Mouse (Mus musculus) stomach, postnatal 0 days (tissue): Measurements from ENCODE around the gene Actrt3. TPM values are rescaled to one million over a fixed set of nuclear protein-coding genes. Genes with fewer than 3 reads are reported as not detected.
A peak's percentile ranks its signal among the peaks of the same experiment; 100 is the strongest.

Experiments
- ATAC-seq: fragments of 200-750 bp; cut with Nextera tagmentation; 2 replicates; pipeline ENCODE4 v1.8.0; 2017; ENCODE audit not compliant: low FRiP score, low TSS enrichment
- DNase-seq: peaks from one replicate; pipeline ENCODE4 v3.0.0-alpha.2; 2016; ENCODE audit warnings: low spot score
- H3K27ac ChIP-seq: fragments of 300-500 bp; sonication (generic); replicated peaks from 2 replicates; pipeline ENCODE4 v1.5.1; 2014; ENCODE audit warnings: mild to moderate bottlenecking, control low read depth
- H3K27me3 ChIP-seq: fragments of 300-500 bp; sonication (generic); 2 replicates; pipeline ENCODE4 v1.6.1; 2014; ENCODE audit warnings: low read length; ENCODE audit not compliant: control insufficient read depth, insufficient read depth
- H3K36me3 ChIP-seq: fragments of 300-500 bp; sonication (generic); 2 replicates; pipeline ENCODE4 v1.6.1; 2014; ENCODE audit warnings: low read length, mixed read lengths; ENCODE audit not compliant: control insufficient read depth, insufficient read depth
- H3K4me1 ChIP-seq: fragments of 300-500 bp; sonication (generic); replicated peaks from 2 replicates; pipeline ENCODE4 v1.6.1; 2014; ENCODE audit warnings: antibody characterized with exemption; ENCODE audit not compliant: control insufficient read depth, insufficient read depth
- H3K4me2 ChIP-seq: fragments of 300-500 bp; sonication (generic); replicated peaks from 2 replicates; pipeline ENCODE4 v1.6.1; 2014; ENCODE audit warnings: low read depth, mild to moderate bottlenecking, control low read depth, moderate library complexity
- H3K4me3 ChIP-seq: fragments of 300-500 bp; sonication (generic); 2 replicates; pipeline ENCODE4 v1.5.1; 2014; ENCODE audit warnings: low read depth, low read length, control low read depth
- H3K9ac ChIP-seq: fragments of 300-500 bp; sonication (generic); 2 replicates; pipeline ENCODE4 v1.6.1; 2014; ENCODE audit warnings: mild to moderate bottlenecking, low read length, control low read depth, mixed read lengths
- H3K9me3 ChIP-seq: fragments of 300-500 bp; sonication (generic); 2 replicates; pipeline ENCODE4 v1.6.1; 2016; ENCODE audit warnings: low read length; ENCODE audit not compliant: control insufficient read depth
- CTCF ChIP-seq: IDR thresholded peaks from 2 replicates; pipeline ENCODE4 v1.5.1; 2016; ENCODE audit warnings: antibody characterized with exemption, low read depth, mild to moderate bottlenecking, moderate library complexity
- EP300 ChIP-seq: optimal IDR thresholded peaks from 2 replicates; pipeline ENCODE3; 2016; ENCODE audit warnings: antibody characterized with exemption
- WGBS: fragments of 180-500 bp; shearing (Covaris S2); extraction: QIAGEN DNeasy Blood & Tissue Kit; methylation state at CpG from one replicate; pipeline ENCODE4 v1.1.7; 2014; 5-methylcytosine and 5-hydroxymethylcytosine counted together
- polyA plus RNA-seq: library from polyadenylated mRNA; unstranded; fragments of >200 nt; fragmentation: Nextera tagmentation; extraction: Ambion mirVana; gene quantifications from 2 replicates; pipeline ENCODE4 v1.2.1, GENCODE M21; 2015

The Actrt3 gene
- polyA plus RNA-seq, 1 experiment from 2014 or later = not detected

DNA sequence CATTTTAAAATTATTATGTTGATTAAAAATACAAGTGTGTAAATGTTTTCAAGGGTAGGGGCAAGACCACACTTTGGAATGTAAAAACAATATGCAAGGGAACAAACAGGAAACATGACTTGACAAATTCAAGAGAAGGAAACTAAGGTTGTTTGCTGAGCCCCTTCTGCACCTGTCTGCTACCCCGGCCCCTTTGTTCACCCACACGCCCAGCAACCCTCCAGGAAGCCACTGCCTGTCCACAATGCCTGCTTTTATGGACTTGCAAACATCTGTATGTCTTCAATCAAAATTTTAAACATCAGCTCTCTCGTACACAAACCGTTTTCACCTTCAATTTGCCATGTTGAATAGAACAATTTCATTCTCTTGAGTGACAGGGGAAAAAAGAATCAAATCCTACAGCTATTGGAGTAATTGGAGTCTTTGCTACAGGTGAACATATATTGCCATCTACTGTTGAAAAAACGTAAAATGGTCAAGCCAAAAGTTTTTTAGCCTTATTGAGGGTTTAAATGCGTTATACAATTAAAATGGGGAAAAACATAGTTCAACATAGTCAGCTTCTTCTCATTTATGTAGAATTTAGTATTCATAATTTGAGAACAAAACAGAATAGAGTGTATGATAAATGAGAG, 38.9 kb downstream of the Actrt3 start:
- no peaks in the 10 kb centered on the region for H3K36me3 ChIP-seq
- ATAC-seq (no peak), DNase-seq (no peak)
- TF ChIP-seq CTCF (peak; percentile 78), EP300 (no peak)
- H3K4me3 ChIP-seq = no peak overlapping the region
- no peaks in the 10 kb centered on the region for H3K4me1 ChIP-seq
- no peaks in the 10 kb centered on the region for H3K27me3 ChIP-seq
- H3K4me2 ChIP-seq = no peak overlapping the region
- WGBS = 37% methylated on average over 6 of the region's 6 CpGs
- no peak overlapping the region for H3K27ac ChIP-seq
- no peaks in the 10 kb centered on the region for H3K9me3 ChIP-seq
- H3K9ac ChIP-seq = no peak overlapping the region

DNA sequence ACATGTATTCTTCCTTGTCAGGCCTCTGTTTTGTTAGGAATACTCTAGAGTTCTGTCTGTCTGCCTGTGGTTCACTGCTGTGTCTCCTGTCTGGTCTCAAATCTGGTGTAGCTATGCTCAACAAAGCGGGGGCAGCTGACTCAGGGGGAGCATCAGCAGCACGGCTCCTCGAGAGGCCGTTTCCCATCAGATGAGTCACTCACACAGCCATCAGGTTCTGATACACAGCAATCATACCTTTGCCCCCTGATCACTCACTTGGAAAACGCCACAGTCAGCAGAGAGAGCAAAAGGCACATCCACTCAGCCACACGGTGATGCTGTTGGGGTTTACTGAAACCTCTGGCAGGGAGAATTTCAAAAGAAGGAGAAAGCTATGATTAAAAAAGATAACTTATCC, 46.0 kb downstream of the Actrt3 start:
- ATAC-seq (no peak), DNase-seq (no peak)
- Histone ChIP-seq H3K4me2 (no peak overlapping the region), H3K4me3 (no peak overlapping the region), H3K4me1 (no peaks in the 10 kb centered on the region), H3K27ac (no peak overlapping the region), H3K9ac (no peak overlapping the region), H3K27me3 (no peaks in the 10 kb centered on the region), H3K9me3 (no peaks in the 10 kb centered on the region), H3K36me3 (no peaks in the 10 kb centered on the region)
- TF ChIP-seq CTCF = no peak
- no peak for TF ChIP-seq EP300
- 63% methylated on average over 6 of the region's 6 CpGs for WGBS

DNA sequence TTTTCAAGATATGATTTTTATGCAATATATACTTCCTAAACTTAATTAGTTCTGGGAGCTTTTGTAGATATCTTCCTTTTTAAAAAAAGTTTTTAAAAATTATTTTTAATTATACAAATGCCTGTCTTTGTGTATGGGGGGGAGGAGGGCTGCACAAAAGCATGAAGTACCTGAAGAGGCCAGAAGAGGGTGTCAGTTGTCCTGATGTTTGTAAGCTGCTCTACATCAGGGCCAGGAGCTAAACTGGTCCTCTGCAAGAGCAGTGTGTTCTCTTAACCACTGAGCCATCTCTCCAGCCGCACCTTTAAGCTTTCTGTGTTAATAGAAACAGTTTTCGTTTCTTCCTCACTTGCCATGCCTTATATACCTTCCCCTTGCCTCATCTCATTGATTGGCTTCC, 49.5 kb downstream of the Actrt3 start:
- Histone ChIP-seq H3K9ac (no peak overlapping the region), H3K36me3 (no peaks in the 10 kb centered on the region), H3K4me3 (no peak overlapping the region), H3K27me3 (no peaks in the 10 kb centered on the region), H3K4me2 (no peak overlapping the region), H3K4me1 (no peaks in the 10 kb centered on the region), H3K27ac (no peak overlapping the region), H3K9me3 (no peaks in the 10 kb centered on the region)
- TF ChIP-seq CTCF (peak; percentile 50), EP300 (no peak)
- DNase-seq (no peak), ATAC-seq (no peak)
- WGBS = 64% methylated on average over 2 of the region's 2 CpGs

DNA sequence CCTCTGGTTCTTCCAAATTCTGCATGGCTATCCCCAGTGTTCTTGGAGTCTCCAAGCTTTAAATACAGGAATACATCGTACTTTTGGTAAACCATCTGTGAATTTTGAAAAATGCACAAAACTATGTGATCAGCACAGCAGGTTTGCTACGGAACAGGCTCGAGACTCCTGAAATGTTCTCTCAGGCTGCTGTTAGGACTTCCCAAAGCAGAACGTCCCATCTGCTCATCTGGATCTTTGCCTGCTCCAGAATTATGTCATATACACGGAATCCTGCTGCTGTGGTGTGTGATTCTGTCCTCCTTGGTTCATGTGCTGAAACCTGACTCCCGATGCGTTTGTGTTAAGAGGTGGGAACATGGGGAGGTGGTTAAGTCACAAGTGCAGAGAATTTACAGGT, 50.8 kb downstream of the Actrt3 start:
- 37% methylated on average over 7 of the region's 7 CpGs for WGBS
- TF ChIP-seq CTCF = no peak
- TF ChIP-seq EP300 = no peak
- no peak for ATAC-seq

DNA sequence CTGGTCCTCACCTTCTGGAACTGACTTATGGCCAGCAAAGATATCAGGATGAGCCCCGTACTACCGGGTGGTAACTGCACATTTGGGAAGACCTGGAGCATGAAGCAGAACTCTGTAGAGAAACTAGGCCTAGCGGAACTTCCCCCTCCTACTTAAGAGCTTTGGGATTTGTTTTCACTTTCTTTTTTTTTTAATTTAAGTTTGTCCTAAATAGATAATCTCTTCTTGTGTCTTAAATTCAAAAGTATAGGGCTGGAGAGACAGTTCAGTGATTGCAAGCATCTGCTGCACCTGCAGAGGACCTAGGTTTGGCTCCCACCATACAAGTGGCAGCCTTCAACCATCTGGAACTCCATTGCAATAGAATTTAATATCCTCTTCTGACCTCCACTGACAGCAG, 51.8 kb downstream of the Actrt3 start, which contains the start of gene Mecom:
TSS of gene Mecom (minus strand) at position 101 of the 400 bp plus-strand sequence.
- Histone ChIP-seq H3K9me3 (no peaks in the 10 kb centered on the region), H3K9ac (no peak within 1 kb of the TSS), H3K4me2 (peak within 1 kb of the TSS; percentile 15; the same call in 1 of the 2 replicates), H3K27me3 (no peaks in the 10 kb centered on the region), H3K36me3 (no peaks in the 10 kb centered on the region), H3K27ac (no peak within 1 kb of the TSS), H3K4me3 (no peak within 1 kb of the TSS), H3K4me1 (no peaks in the 10 kb centered on the region)
- DNase-seq (no peak), ATAC-seq (no peak)
- 93% methylated on average over 3 of the region's 3 CpGs for WGBS
- no peak for TF ChIP-seq CTCF
- TF ChIP-seq EP300 = no peak

More for the DNA sequence above, 50.8 kb downstream of the Actrt3 start:
- Histone ChIP-seq H3K9me3 (no peaks in the 10 kb centered on the region), H3K4me3 (no peak overlapping the region), H3K27me3 (no peaks in the 10 kb centered on the region), H3K4me2 (no peak overlapping the region), H3K4me1 (no peaks in the 10 kb centered on the region), H3K9ac (no peak overlapping the region), H3K27ac (no peak overlapping the region), H3K36me3 (no peaks in the 10 kb centered on the region)
- DNase-seq = no peak

Other genes with a start within 250 kb of the Actrt3 start
- 25.7 and 27.9 TPM in 2 replicates for gene Mecom, start 51.9 kb downstream of the Actrt3 start, polyA plus RNA-seq
- 11.2 and 12.0 TPM in 2 replicates for gene Mynn, start 2.1 kb upstream of the Actrt3 start, polyA plus RNA-seq
- gene Lrriq4, start 44.6 kb upstream of the Actrt3 start, polyA plus RNA-seq = 0.10 TPM in 1 of 2 replicates, not detected in the other
- gene Lrrc34, start 47.9 kb upstream of the Actrt3 start, polyA plus RNA-seq = 0.15 and 0.23 TPM in 2 replicates
- gene Lrrc31, start 99.9 kb upstream of the Actrt3 start, polyA plus RNA-seq = 16.1 and 16.9 TPM in 2 replicates
- gene Samd7, start 146.4 kb upstream of the Actrt3 start, polyA plus RNA-seq = not detected in 2 replicates
- 106 and 118 TPM in 2 replicates for gene Sec62, start 192.9 kb upstream of the Actrt3 start, polyA plus RNA-seq